Mouse (Mus musculus): ENCODE measurements around the gene Ddi2. TPM values are rescaled to one million over a fixed set of nuclear protein-coding genes. Genes with fewer than 3 reads are reported as not detected.

The Ddi2 gene
- 1 to 10 TPM; 1.1 to 5.7 TPM for polyA plus RNA-seq (2012; fragmentation: generic; extraction: Trizol)

DNA sequence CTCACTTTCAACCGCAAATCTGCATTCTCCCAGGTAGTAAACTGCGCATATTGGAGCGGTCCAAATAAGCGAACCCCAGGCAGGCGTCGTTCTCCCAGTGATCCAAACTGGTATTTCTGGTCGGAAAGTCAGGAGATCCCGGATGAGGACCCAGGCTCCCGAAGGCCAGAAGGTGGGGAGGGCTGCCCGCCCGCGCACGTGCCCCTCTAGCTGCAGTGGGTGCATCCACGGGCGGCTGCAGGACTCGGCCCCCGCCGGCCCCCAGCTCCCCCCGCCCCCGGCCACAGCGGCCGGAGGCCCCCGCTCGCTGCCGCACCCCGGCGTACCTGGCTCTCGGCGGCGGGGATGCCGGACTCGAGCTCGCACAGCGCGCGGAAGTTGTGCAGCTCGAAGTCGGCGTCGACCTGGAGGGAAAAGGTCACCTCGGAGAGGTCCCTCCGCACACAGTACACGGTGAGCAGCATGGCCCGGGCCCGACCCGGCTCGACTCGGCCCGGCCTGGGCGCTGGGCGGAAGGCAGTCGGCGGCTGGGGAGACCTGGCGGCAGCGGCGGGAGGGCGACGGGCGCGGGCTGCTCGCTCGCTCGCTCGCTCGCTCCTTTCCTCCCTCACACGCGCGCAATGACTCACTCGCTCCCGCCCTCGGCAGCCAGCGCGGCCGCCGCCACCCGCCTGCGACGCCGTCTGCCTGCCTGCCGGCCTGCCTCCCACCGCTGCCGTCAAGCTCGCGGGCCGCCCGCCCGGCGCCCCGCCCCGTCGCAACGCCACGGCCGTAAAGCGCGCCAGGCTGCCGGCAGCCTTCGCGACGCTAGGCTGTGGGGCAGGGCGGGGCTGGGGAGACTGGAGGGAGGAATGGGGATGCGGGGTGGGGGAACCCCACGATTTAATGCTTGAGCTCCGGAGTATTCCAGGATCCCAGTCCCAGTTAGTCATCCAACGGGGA, at the start of gene Ddi2:
TSS of gene Ddi2 (minus strand) at position 689 of the 942 bp plus-strand sequence.

DNA sequence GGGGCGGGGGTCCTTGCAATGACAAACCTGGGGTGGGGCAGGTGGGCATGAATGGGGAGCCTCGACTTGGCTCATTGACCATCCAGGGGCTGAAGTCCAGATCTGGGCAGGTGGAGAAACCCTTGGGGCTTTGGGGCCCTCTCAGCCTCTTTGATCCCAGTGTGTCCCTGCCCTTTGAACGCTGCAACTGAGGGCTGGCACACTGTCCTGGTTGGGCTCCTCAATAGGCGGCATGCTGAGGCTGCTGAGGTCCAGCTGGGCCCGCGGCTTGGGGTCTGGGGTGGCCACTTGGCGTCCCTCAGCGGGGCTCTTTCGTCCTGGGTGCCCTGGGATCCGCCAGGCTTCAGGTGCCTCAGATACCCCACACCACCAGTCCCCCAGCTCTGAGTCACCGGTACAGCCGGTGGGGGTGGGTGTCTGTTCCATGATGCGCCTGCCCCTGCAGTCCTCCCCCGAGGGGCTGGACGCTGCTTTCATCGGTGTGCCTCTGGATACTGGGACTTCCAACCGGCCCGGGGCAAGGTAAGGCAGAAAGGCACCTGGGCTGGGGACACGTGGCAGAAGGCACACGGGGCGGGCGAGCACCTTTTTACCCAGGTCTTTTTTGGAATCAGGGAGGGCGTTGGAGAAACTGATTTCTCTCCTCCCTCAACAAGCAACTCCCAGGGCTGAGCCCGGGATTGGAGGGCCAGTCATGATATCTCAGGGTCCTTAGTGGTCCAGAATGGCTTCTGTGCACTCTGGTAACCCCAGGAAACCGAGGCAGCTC, 23.5 kb upstream of the Ddi2 start, which contains the start of gene Agmat:
TSS of gene Agmat (plus strand) at position 95 of the 769 bp plus-strand sequence.

GRCm38 (mm10) chr4:141685499-141685898, 37.7 kb downstream of the Ddi2 start, which contains the start of gene Rsc1a1:
TSS of gene Rsc1a1 (minus strand) at chr4:141685599.

DNA sequence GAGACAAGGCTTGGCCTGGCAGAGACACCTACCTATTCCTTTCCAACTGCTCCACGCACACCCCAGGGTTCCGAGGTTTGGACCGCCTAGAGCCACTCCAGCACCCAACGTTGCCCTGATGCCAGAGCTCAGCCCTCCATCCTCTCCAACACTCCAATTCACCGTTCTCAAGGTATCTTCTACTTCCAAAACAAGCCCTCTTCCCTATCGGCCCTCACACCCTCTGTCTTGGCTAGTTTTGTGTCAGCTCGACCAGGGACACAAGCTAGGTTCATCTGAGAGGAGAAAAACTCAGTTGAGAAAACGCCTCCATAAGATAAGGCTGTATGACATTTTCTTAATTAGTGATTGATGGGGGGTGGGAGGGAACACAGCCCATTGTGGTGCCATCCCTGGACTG, 58.4 kb downstream of the Ddi2 start, which contains the start of gene Plekhm2:
TSS of gene Plekhm2 (minus strand) at position 101 of the 400 bp plus-strand sequence.

Other genes with a start within 250 kb of the Ddi2 start
- 10 to 100 TPM in 1 of 2 experiments, 1 to 10 TPM in 1; 1.1 to 11.3 TPM for gene Spen, start 184.8 kb downstream of the Ddi2 start, polyA plus RNA-seq (2012; fragmentation: generic; extraction: Trizol)
- gene Fblim1, start 117.3 kb downstream of the Ddi2 start, polyA plus RNA-seq (2012; fragmentation: generic; extraction: Trizol) = 10 to 100 TPM; 11.7 to 20.0 TPM
- gene Tmem82, start 104.8 kb downstream of the Ddi2 start, polyA plus RNA-seq (2012; fragmentation: generic; extraction: Trizol) = under 1 TPM; 0.07 to 0.98 TPM
- gene Slc25a34, start 99.6 kb downstream of the Ddi2 start, polyA plus RNA-seq (2012; fragmentation: generic; extraction: Trizol) = 1 to 10 TPM in 1 of 2 experiments, under 1 TPM in 1; 0.83 to 3.1 TPM
- gene Plekhm2, start 58.5 kb downstream of the Ddi2 start, polyA plus RNA-seq (2012; fragmentation: generic; extraction: Trizol) = 10 to 100 TPM in 1 of 2 experiments, 1 to 10 TPM in 1; 8.2 to 16.1 TPM
- gene Rsc1a1, start 37.8 kb downstream of the Ddi2 start, polyA plus RNA-seq (2012; fragmentation: generic; extraction: Trizol) = 1 to 10 TPM in 1 of 2 experiments, under 1 TPM in 1; 0.56 to 4.0 TPM
- under 1 TPM; 0.08 to 0.19 TPM for gene Agmat, start 23.3 kb upstream of the Ddi2 start, polyA plus RNA-seq (2012; fragmentation: generic; extraction: Trizol)
- gene Dnajc16, start 67.5 kb upstream of the Ddi2 start, polyA plus RNA-seq (2012; fragmentation: generic; extraction: Trizol) = 1 to 10 TPM in 1 of 2 experiments, under 1 TPM in 1; 0.94 to 5.1 TPM
- 10 to 100 TPM in 1 of 2 experiments, 1 to 10 TPM in 1; 5.2 to 20.2 TPM for gene Casp9, start 70.2 kb upstream of the Ddi2 start, polyA plus RNA-seq (2012; fragmentation: generic; extraction: Trizol)
- not detected for gene Cela2a, start 102.7 kb upstream of the Ddi2 start, polyA plus RNA-seq (2012; fragmentation: generic; extraction: Trizol)
- not detected for gene Ctrc, start 122.9 kb upstream of the Ddi2 start, polyA plus RNA-seq (2012; fragmentation: generic; extraction: Trizol)
- 10 to 100 TPM; 34.5 to 61.7 TPM for gene Efhd2, start 151.5 kb upstream of the Ddi2 start, polyA plus RNA-seq (2012; fragmentation: generic; extraction: Trizol)